Mouse (Mus musculus): Measurements from ENCODE around the gene Zdhhc14. TPM values are rescaled to one million over a fixed set of nuclear protein-coding genes. Genes with fewer than 3 reads are reported as not detected.

Gene Zdhhc14
- polyA plus RNA-seq, 1 experiment from 2014 or later = 7.2 TPM

DNA sequence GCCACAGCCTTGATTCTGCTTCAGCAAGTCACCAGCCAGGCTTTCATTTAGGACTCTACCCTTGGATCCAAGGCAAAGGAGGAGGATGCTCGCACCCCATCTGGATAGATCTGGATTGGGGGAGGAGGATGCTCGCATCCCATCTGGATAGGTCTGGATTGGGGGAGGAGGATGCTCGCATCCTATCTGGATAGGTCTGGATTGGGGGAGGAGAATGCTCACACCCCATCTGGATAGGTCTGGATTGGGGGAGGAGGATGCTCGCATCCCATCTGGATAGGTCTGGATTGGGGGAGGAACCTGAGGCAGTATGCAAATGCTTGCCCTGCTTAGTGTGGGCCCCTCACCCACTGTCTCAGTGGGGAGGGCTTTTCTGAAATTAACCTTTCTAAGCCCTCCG is 271.4 kb downstream of the Zdhhc14 start:
- no peaks in the 10 kb centered on the region for H3K9me3 ChIP-seq
- no peak overlapping the region for H3K4me2 ChIP-seq (replicated peaks)
- no peak overlapping the region for H3K27ac ChIP-seq
- no peaks in the 10 kb centered on the region for H3K36me3 ChIP-seq
- H3K27me3 ChIP-seq (replicated peaks) = no peaks in the 10 kb centered on the region
- WGBS = 84% methylated on average over 5 of the region's 5 CpGs
- no peak overlapping the region for H3K4me3 ChIP-seq
- H3K9ac ChIP-seq = no peak overlapping the region
- ATAC-seq (ENCODE audit: low FRiP score, low read depth) = no peak
- peaks cover 4% of the 10 kb centered on the region; the same call in 1 of the 2 replicates for H3K4me1 ChIP-seq

- 46% methylated on average over 5 of the region's 5 CpGs for WGBS
- no peak overlapping the region for H3K4me3 ChIP-seq
- no peak overlapping the region for H3K4me2 ChIP-seq (replicated peaks)
- H3K9ac ChIP-seq = no peak overlapping the region
- H3K27ac ChIP-seq = no peak overlapping the region
- no peak for ATAC-seq (ENCODE audit: low FRiP score, low read depth)
- H3K36me3 ChIP-seq = no peaks in the 10 kb centered on the region
- H3K9me3 ChIP-seq = no peaks in the 10 kb centered on the region
- no peaks in the 10 kb centered on the region for H3K27me3 ChIP-seq (replicated peaks)
- peaks cover 4% of the 10 kb centered on the region; the same call in 1 of the 2 replicates for H3K4me1 ChIP-seq
These were observed 271.9 kb downstream of the Zdhhc14 start for GRCm38 (mm10) chr17:5764270-5764669.

DNA sequence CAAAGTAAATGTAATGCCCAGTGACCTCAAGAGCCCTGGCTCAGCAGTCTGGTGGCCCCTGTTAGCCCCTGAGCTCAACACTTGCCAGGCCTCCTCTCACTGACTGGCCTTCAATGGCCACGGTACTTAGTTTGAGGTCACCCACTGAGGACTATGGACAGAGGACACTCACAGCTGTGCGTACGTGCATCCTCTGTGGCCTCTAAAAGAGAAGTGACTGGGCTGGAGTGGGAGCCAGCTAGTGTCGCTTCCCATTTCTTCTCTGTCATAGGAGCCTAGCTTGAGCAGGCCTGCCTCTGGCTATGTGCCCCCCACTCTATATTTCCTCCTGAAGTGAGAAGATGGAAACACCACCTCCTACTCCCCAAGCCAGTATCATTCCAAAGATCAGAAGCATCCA is 273.4 kb downstream of the Zdhhc14 start:
- Histone ChIP-seq H3K4me2 (replicated peaks) (no peak overlapping the region), H3K9me3 (no peaks in the 10 kb centered on the region), H3K4me1 (peaks cover 11% of the 10 kb centered on the region), H3K4me3 (no peak overlapping the region), H3K27ac (no peak overlapping the region), H3K27me3 (replicated peaks) (no peaks in the 10 kb centered on the region), H3K9ac (no peak overlapping the region), H3K36me3 (no peaks in the 10 kb centered on the region)
- no peak for ATAC-seq (ENCODE audit: low FRiP score, low read depth)
- 61% methylated on average over 4 of the region's 4 CpGs for WGBS

DNA sequence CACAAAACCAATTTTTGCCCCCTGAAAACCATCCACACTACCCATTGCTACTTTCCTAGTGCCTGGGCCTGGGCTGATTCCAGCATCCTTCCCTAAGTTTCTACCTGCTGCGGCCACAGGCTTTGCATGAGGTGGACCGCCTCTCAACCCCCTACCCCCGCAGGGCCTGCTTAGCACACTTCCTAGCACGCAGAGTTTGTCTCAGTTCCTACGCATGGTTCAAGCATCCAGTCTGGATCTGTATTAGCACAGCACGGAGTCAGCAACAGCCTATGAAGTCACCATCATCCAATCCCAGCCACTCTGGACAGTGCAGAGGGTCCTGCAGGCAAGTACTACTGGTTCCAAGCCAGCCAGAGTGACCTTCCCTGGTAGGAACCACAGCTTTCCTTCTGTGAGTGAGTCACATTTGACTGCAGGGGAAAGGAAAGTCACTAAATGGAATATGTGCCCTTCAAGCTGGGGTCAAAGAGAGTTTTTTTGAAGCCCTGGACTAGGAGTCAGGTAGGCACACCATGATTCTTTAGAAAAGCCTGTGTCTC is 275.9 kb downstream of the Zdhhc14 start:
- no peak overlapping the region for H3K4me3 ChIP-seq
- peaks cover 11% of the 10 kb centered on the region for H3K4me1 ChIP-seq
- H3K9ac ChIP-seq = no peak overlapping the region
- no peaks in the 10 kb centered on the region for H3K36me3 ChIP-seq
- no peaks in the 10 kb centered on the region for H3K27me3 ChIP-seq (replicated peaks)
- H3K4me2 ChIP-seq (replicated peaks) = no peak overlapping the region
- H3K27ac ChIP-seq = no peak overlapping the region
- no peak for ATAC-seq (ENCODE audit: low FRiP score, low read depth)
- 57% methylated on average over 6 of the region's 6 CpGs for WGBS
- H3K9me3 ChIP-seq = no peaks in the 10 kb centered on the region

- 85% methylated on average over 9 of the region's 9 CpGs for WGBS
- no peak overlapping the region for H3K9ac ChIP-seq
- no peaks in the 10 kb centered on the region for H3K36me3 ChIP-seq
- H3K27ac ChIP-seq = no peak overlapping the region
- H3K4me3 ChIP-seq = no peak overlapping the region
- peaks cover 7% of the 10 kb centered on the region for H3K4me1 ChIP-seq
- ATAC-seq (ENCODE audit: low FRiP score, low read depth) = no peak
- no peaks in the 10 kb centered on the region for H3K27me3 ChIP-seq (replicated peaks)
- H3K4me2 ChIP-seq (replicated peaks) = no peak overlapping the region
- no peaks in the 10 kb centered on the region for H3K9me3 ChIP-seq
These were observed 276.6 kb downstream of the Zdhhc14 start for GRCm38 (mm10) chr17:5768810-5769520.

- Histone ChIP-seq H3K27me3 (replicated peaks) (no peaks in the 10 kb centered on the region), H3K4me2 (replicated peaks) (peak overlapping the region; percentile 53), H3K36me3 (no peaks in the 10 kb centered on the region), H3K9me3 (no peaks in the 10 kb centered on the region), H3K9ac (no peak overlapping the region), H3K27ac (no peak overlapping the region), H3K4me3 (no peak overlapping the region), H3K4me1 (peaks cover 7% of the 10 kb centered on the region)
- WGBS = 47% methylated on average over 7 of the region's 7 CpGs
- ATAC-seq (ENCODE audit: low FRiP score, low read depth) = no peak
These were observed 277.4 kb downstream of the Zdhhc14 start for GRCm38 (mm10) chr17:5769776-5770175.

GRCm38 (mm10) chr17:5770265-5771249 is 278.2 kb downstream of the Zdhhc14 start:
- Histone ChIP-seq H3K4me1 (peaks cover 7% of the 10 kb centered on the region), H3K4me2 (replicated peaks) (peak overlapping the region; percentile 53), H3K9me3 (no peaks in the 10 kb centered on the region), H3K9ac (0 out of 2 replicates have a peak overlapping the region, but pooled peaks have one; percentile 1), H3K4me3 (peak overlapping the region; percentile 5; the same call in 1 of the 2 replicates), H3K27me3 (replicated peaks) (no peaks in the 10 kb centered on the region), H3K36me3 (no peaks in the 10 kb centered on the region), H3K27ac (no peak overlapping the region)
- ATAC-seq (ENCODE audit: low FRiP score, low read depth) = peak; percentile 66
- 14% methylated on average over 22 of the region's 22 CpGs for WGBS

DNA sequence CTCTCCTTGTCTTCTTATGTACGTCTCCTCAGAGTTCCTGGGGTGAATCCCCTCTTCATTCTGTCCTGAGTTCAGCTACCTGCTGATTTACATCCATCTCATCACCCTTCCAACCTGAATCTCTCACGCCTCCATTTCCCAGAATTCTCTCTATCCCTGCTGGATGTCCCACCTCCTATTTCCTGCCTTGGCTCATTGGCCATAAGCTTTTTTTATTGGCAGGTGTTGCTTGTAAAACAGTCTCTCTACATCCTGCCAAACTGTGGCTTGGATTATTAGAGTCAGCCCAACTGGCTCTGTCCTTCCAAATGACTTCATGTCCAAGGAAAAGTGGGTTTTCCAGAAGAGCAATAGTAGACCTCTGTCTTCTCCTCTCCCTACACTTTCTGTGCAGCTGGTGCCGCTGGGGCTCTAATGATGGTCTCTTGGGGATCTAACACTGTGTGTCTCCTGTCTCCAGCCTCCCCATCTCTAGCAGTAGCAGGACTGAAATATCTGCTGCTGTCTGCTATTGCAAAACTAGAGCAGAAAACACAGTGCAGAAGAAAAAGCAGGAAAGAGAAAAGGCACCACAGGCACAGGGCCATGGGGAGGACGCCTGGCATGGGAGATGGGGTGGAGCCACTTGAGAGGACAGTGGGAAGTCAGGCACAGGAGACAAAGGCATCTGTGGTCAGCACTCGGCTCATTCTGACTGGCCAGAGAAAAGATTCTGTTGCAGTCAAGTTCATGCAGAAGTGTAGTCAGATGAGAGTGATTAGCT is 288.0 kb downstream of the Zdhhc14 start:
- WGBS = 78% methylated on average over 5 of the region's 5 CpGs
- Histone ChIP-seq H3K4me2 (replicated peaks) (no peak overlapping the region), H3K4me3 (no peak overlapping the region), H3K4me1 (no peaks in the 10 kb centered on the region), H3K9ac (no peak overlapping the region), H3K9me3 (no peaks in the 10 kb centered on the region), H3K27me3 (replicated peaks) (no peaks in the 10 kb centered on the region), H3K27ac (no peak overlapping the region), H3K36me3 (no peaks in the 10 kb centered on the region)
- ATAC-seq (ENCODE audit: low FRiP score, low read depth) = no peak

GRCm38 (mm10) chr17:5785238-5785637 is 292.9 kb downstream of the Zdhhc14 start:
- ATAC-seq (ENCODE audit: low FRiP score, low read depth) = no peak
- Histone ChIP-seq H3K27ac (no peak overlapping the region), H3K4me1 (no peaks in the 10 kb centered on the region), H3K27me3 (replicated peaks) (no peaks in the 10 kb centered on the region), H3K9me3 (no peaks in the 10 kb centered on the region), H3K36me3 (no peaks in the 10 kb centered on the region), H3K4me3 (no peak overlapping the region), H3K9ac (no peak overlapping the region), H3K4me2 (replicated peaks) (no peak overlapping the region)
- WGBS = 72% methylated on average over 2 of the region's 2 CpGs

DNA sequence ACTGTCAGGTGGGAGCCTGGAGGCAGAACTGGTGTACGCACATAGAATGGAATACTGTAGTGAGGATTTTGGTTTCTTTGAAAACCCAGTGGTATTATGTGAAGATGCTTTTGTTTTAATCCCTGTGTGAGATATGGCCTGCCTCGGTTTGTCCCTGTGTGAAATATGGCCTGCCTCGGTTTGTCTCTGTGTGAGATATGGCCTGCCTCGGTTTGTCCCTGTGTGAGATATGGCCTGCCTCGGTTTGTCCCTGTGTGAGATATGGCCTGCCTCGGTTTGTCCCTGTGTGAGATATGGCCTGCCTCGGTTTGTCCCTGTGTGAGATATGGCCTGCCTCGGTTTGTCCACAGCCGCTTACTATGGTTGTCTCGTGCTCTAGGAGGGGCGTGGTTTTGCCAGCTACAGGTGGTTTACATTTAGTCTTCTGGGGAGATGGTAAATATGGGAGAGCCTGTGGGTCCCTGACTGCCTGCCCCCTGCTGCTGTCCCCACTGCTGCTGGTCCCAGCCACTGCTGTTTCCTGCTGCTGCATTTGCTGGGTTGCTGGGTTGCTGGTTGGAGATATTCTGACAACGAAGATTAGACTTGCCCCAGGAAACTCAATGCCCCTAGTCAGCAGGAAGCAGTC is 299.9 kb downstream of the Zdhhc14 start:
- Histone ChIP-seq H3K4me2 (replicated peaks) (no peak overlapping the region), H3K9me3 (no peaks in the 10 kb centered on the region), H3K27ac (no peak overlapping the region), H3K4me1 (no peaks in the 10 kb centered on the region), H3K27me3 (replicated peaks) (no peaks in the 10 kb centered on the region), H3K9ac (no peak overlapping the region), H3K4me3 (no peak overlapping the region), H3K36me3 (no peaks in the 10 kb centered on the region)
- no peak for ATAC-seq (ENCODE audit: low FRiP score, low read depth)
- 84% methylated on average over 12 of the region's 12 CpGs for WGBS

- H3K27ac ChIP-seq = no peak overlapping the region
- no peak overlapping the region for H3K4me3 ChIP-seq
- WGBS = 75% methylated on average over 4 of the region's 4 CpGs
- H3K9me3 ChIP-seq = no peaks in the 10 kb centered on the region
- no peak overlapping the region for H3K4me2 ChIP-seq (replicated peaks)
- H3K27me3 ChIP-seq (replicated peaks) = no peaks in the 10 kb centered on the region
- no peaks in the 10 kb centered on the region for H3K4me1 ChIP-seq
- H3K36me3 ChIP-seq = no peaks in the 10 kb centered on the region
- no peak for ATAC-seq (ENCODE audit: low FRiP score, low read depth)
- no peak overlapping the region for H3K9ac ChIP-seq
These were observed 301.2 kb downstream of the Zdhhc14 start for GRCm38 (mm10) chr17:5793593-5793992.
